Mouse (Mus musculus) thymus, adult 2 months (tissue): Measurements from ENCODE around the gene Nhlh1. TPM values are rescaled to one million over a fixed set of nuclear protein-coding genes. Genes with fewer than 3 reads are reported as not detected.

Experiments
- DNase-seq: peaks from one replicate; pipeline ENCODE4 v3.0.0; 2021
- H3K27ac ChIP-seq: fragments of 200-500 bp; 2 replicates; pipeline ENCODE4 v1.5.1; 2012; ENCODE audit warnings: low read length, control low read depth; ENCODE audit not compliant: control insufficient read depth, insufficient read depth
- H3K27me3 ChIP-seq: fragments of 200-500 bp; 2 replicates; pipeline ENCODE4 v1.6.1; 2012; ENCODE audit warnings: mild to moderate bottlenecking, low read length, moderate library complexity, mixed read lengths; ENCODE audit not compliant: control insufficient read depth, insufficient read depth
- H3K36me3 ChIP-seq: fragments of 200-500 bp; 2 replicates; pipeline ENCODE4 v1.6.1; 2012; ENCODE audit warnings: mild to moderate bottlenecking, low read length, moderate library complexity; ENCODE audit not compliant: control insufficient read depth, insufficient read depth
- H3K4me1 ChIP-seq: fragments of 200-500 bp; replicated peaks from 2 replicates; pipeline ENCODE4 v1.6.1; 2012; ENCODE audit warnings: low read length; ENCODE audit not compliant: control insufficient read depth, insufficient read depth
- H3K4me3 ChIP-seq: fragments of 200-500 bp; 2 replicates; pipeline ENCODE4 v1.5.1; 2012; ENCODE audit warnings: mild to moderate bottlenecking, low read length, control low read depth, moderate library complexity; ENCODE audit not compliant: control insufficient read depth, insufficient read depth
- CTCF ChIP-seq: fragments of 200-500 bp; IDR thresholded peaks from 2 replicates; pipeline ENCODE4 v1.5.1; 2012; ENCODE audit warnings: mild to moderate bottlenecking, control low read depth, low read length, moderate library complexity, borderline replicate concordance; ENCODE audit not compliant: control insufficient read depth, poor library complexity, insufficient read depth; ENCODE audit errors: extremely low read depth
- POLR2A ChIP-seq: fragments of 200-500 bp; IDR thresholded peaks from 2 replicates; pipeline ENCODE4 v1.6.1; 2012; ENCODE audit warnings: mild to moderate bottlenecking, low read length, control low read depth, moderate library complexity; ENCODE audit not compliant: control insufficient read depth, poor library complexity, insufficient read depth; ENCODE audit errors: extremely low read depth
- WGBS: fragments of 180-500 bp; shearing (Covaris S2); methylation state at CpG from one replicate; pipeline ENCODE4 v1.1.7; 2018; 5-methylcytosine and 5-hydroxymethylcytosine counted together
- polyA plus RNA-seq: library from polyadenylated mRNA; depleted of rRNA; stranded (reverse); fragments of >200 nt; gene quantifications from 2 replicates; pipeline ENCODE4 v1.2.3, GENCODE M21; 2012; rRNA removed

Gene Nhlh1
- 0.14 and 0.18 TPM in 2 replicates for polyA plus RNA-seq

GRCm38 (mm10) chr1:172057491-172057921, at the start of gene Nhlh1:
Nhlh1 (minus strand) TSS chr1:172057573.
- H3K27me3 ChIP-seq: peaks cover 15% of the 10 kb centered on the region
- H3K4me3 ChIP-seq: no peak within 1 kb of the TSS
- no peaks in the 10 kb centered on the region for H3K4me1 ChIP-seq
- no peaks in the 10 kb centered on the region for H3K36me3 ChIP-seq
- 79% methylated on average over 2 of the region's 2 CpGs for WGBS
- TF ChIP-seq POLR2A (no peak), CTCF (no peak)
- H3K27ac ChIP-seq: no peak within 1 kb of the TSS
- no peak for DNase-seq

- no peak overlapping the region for H3K27ac ChIP-seq
- H3K27me3 ChIP-seq: no peaks in the 10 kb centered on the region
- no peak for DNase-seq
- H3K36me3 ChIP-seq: peaks cover 94% of the 10 kb centered on the region
- no peaks in the 10 kb centered on the region for H3K4me1 ChIP-seq
- no peak overlapping the region for H3K4me3 ChIP-seq
- TF ChIP-seq POLR2A: no peak
- no peak for TF ChIP-seq CTCF
- 90% methylated on average over 11 of the region's 11 CpGs for WGBS
Measured at GRCm38 (mm10) chr1:172105101-172105500, 47.7 kb upstream of the Nhlh1 start.

GRCm38 (mm10) chr1:172103619-172104018, 46.2 kb upstream of the Nhlh1 start:
- Histone ChIP-seq H3K27me3 (no peaks in the 10 kb centered on the region), H3K36me3 (peaks cover 89% of the 10 kb centered on the region), H3K27ac (no peak overlapping the region), H3K4me3 (no peak overlapping the region), H3K4me1 (no peaks in the 10 kb centered on the region)
- TF ChIP-seq POLR2A (no peak), CTCF (no peak)
- WGBS: 89% methylated on average over 4 of the region's 4 CpGs
- DNase-seq: no peak

- DNase-seq: no peak
- Histone ChIP-seq H3K27me3 (no peaks in the 10 kb centered on the region), H3K4me3 (no peak overlapping the region), H3K36me3 (peaks cover 76% of the 10 kb centered on the region), H3K27ac (no peak overlapping the region), H3K4me1 (no peaks in the 10 kb centered on the region)
- TF ChIP-seq CTCF: no peak
- TF ChIP-seq POLR2A: no peak
- 97% methylated on average over 6 of the region's 6 CpGs for WGBS
Measured at GRCm38 (mm10) chr1:172099325-172100033, 42.1 kb upstream of the Nhlh1 start.

- WGBS: 85% methylated on average over 6 of the region's 6 CpGs
- Histone ChIP-seq H3K27ac (no peak overlapping the region), H3K4me1 (no peaks in the 10 kb centered on the region), H3K27me3 (no peaks in the 10 kb centered on the region), H3K4me3 (no peak overlapping the region), H3K36me3 (peaks cover 74% of the 10 kb centered on the region)
- DNase-seq: no peak
- TF ChIP-seq CTCF (no peak), POLR2A (no peak)
Measured at GRCm38 (mm10) chr1:172095202-172095601, 37.8 kb upstream of the Nhlh1 start.

GRCm38 (mm10) chr1:172094295-172094694, 36.9 kb upstream of the Nhlh1 start:
- TF ChIP-seq CTCF (no peak), POLR2A (no peak)
- Histone ChIP-seq H3K4me3 (no peak overlapping the region), H3K27me3 (no peaks in the 10 kb centered on the region), H3K36me3 (peaks cover 75% of the 10 kb centered on the region), H3K27ac (no peak overlapping the region), H3K4me1 (no peaks in the 10 kb centered on the region)
- DNase-seq: no peak
